Mouse (Mus musculus): ENCODE data around the gene Btbd11.

DNA sequence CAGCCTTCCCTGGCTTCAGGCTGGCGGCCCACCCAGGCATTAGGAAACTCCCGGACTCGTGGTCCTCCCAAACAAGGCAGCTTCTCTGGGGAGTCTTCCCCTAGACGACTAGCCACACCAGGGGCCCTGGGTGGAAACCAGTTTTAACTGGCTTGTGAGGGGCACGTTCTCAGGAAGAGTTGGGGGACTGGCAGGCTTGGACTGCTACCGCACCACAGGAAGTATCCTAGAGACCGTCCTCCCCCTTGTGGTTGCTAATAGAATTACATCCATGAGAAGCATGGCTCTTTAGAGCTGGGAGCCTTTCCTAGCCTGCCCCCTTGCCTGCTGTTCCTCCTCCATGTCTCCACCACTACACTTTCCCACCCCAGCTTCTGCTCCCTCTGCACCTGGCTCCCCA is 265.1 kb downstream of the Btbd11 start:
- TF ChIP-seq CTCF (IDR thresholded peaks at IDR 0.05; ENCODE audit: low read depth, low read length) (peak; percentile 69), POLR2A (IDR thresholded peaks at IDR 0.05; ENCODE audit: extremely low read depth, insufficient read depth, low read length) (no peak)

Data from liver, adult 2 months (tissue).